In genomic region chr3:147814080-147814650, GRCm38 (mm10) we compare ENCODE assay signal across 18 mouse cellular contexts.
"Had no signal": no experiment of that assay in that cellular context is flagged by ENCODE, and none has a peak within 500 bp of the region (broad histone marks: within the 10 kb centered on the region; RNA-seq: fewer than 3 reads in every experiment).

No protein-coding gene starts in this region.

- H3K4me3 ChIP-seq: kidney, embryonic 15.5 days; megakaryocyte, embryonic 14.5 days; midbrain, embryonic 10.5 days; midbrain, embryonic 13.5 days; neural tube, embryonic 12.5 days; neural tube, embryonic 15.5 days had no signal

- H3K27me3 ChIP-seq: kidney, embryonic 15.5 days; megakaryocyte, embryonic 14.5 days; midbrain, embryonic 13.5 days; neural tube, embryonic 12.5 days; neural tube, embryonic 15.5 days had no signal

- ATAC-seq: liver, postnatal 0 days; lung, postnatal 0 days; midbrain, embryonic 13.5 days; midbrain, embryonic 16.5 days had no signal

- H3K36me3 ChIP-seq: kidney, embryonic 15.5 days; midbrain, embryonic 10.5 days; midbrain, embryonic 13.5 days; neural tube, embryonic 12.5 days; neural tube, embryonic 15.5 days had no signal

- DNase-seq: kidney, adult 11 months; kidney, adult 8-10 months; kidney, postnatal 10 days; kidney, postnatal 36 days; liver, postnatal 0 days; lung, embryonic 14.5 days; right cerebral cortex, adult 18-20 months; right cerebral cortex, postnatal 14 days; right cerebral cortex, postnatal 4 days; thymus, postnatal 36 days had no signal
